Mouse (Mus musculus) MEL (cell line): ENCODE data around the gene Parp1.

Source experiments
- E2F4 ChIP-seq: IDR thresholded peaks from 2 replicates; pipeline ENCODE4 v1.6.1; 2011; ENCODE audit warnings: low read depth, low read length, improper control_type of control experiment, borderline replicate concordance
- MAFK ChIP-seq: IDR thresholded peaks from 2 replicates; pipeline ENCODE4 v1.6.1; 2011; ENCODE audit warnings: low read depth, mild to moderate bottlenecking, low read length, improper control_type of control experiment, borderline replicate concordance
- MEF2A ChIP-seq: IDR thresholded peaks from 2 replicates; pipeline ENCODE4 v1.6.1; 2014; ENCODE audit warnings: low read depth, mild to moderate bottlenecking, inconsistent platforms, low read length, improper control_type of control experiment; ENCODE audit not compliant: poor library complexity, insufficient replicate concordance, severe bottlenecking; ENCODE audit errors: extremely low read depth
- TAL1 ChIP-seq: IDR thresholded peaks from 2 replicates; pipeline ENCODE4 v1.6.1; 2012; ENCODE audit warnings: mild to moderate bottlenecking, inconsistent platforms, low read length, moderate library complexity, mixed read lengths

DNA sequence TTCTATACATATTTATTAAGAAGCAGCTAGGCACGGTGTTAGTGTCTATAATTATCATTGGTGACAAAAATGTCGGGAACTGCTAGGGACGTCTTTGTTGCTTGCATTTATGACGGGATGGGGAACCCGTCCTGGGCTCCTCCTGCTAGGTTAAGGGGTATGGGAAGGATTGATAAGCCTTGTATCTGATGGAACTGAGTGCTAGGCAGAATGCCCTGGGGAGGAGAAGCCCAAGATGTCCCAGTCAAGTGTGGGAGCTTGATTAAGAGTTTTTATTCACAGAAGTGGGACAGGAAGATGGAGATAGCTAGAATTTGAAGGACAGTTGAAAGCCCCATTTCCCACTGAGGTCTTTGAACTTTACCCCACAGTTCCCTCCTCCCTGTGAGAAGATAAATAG lies 1.5 kb downstream of the Parp1 start:
- peak; percentile 62 for TF ChIP-seq TAL1
- TF ChIP-seq E2F4: no peak
- no peak for TF ChIP-seq MEF2A
- TF ChIP-seq MAFK: no peak; the same call in 1 of the 2 replicates
